Mouse (Mus musculus) B cell, adult (primary cell): ENCODE measurements around the gene Anapc13. TPM values are rescaled to one million over a fixed set of nuclear protein-coding genes. Genes with fewer than 3 reads are reported as not detected.

Experiments used
- total RNA-seq: library from RNA; stranded (reverse); gene quantifications from 4 replicates; pipeline ENCODE4 v1.2.4, GENCODE M21; 2023; ENCODE audit not compliant: inconsistent age

The Anapc13 gene
- total RNA-seq: 84.6 to 108 TPM (median 101 TPM) in 4 replicates

DNA sequence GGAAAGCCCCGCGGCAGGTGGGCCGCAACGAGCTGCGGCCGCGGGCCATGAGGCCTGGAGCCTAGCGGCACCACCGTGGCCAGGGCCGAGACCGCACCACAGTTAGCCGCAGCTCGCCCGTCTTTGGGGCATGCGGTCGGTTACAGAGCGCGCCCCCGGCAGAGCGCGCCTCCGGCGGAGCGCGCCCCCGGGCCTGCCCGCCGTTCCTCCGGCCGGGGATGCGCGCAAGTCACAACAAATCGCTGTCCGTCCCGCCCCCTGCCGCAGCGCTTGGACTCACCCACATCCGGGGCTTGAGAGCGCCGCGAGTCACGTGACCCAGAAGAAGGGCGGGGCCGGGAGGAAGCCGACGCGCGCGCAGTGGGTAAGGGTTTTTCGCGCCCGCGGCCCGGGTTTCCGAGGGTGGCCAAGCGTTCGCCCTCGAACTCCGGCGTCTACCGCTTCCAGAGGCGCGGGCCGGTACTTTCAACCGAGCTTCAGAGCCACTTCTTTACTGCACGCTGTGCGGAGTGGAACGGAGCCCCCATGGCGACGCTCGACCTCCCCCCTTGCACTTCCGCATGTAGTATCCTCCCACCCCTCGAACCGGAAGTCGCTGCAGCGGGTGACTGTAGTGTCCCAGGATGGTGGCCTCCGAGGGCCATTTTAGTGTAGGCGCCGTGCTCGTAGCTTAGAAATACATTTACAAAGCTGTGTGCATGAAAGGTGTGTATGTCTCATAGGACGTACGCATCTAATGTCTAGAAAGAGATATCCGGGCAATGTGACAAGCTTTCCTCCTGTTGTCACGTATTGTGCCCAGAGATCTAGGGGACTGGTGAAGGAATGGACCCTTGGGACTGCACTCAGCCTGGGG is at the start of gene Anapc13, which contains the start of gene Cep63:
Anapc13 (plus strand) TSS at position 314 of the 856 bp plus-strand sequence.
Cep63 (minus strand) TSS at position 552 of the 856 bp plus-strand sequence.

Other genes with a start within 250 kb of the Anapc13 start
- gene Ky, start 120.5 kb upstream of the Anapc13 start, total RNA-seq: 0.48 to 0.54 TPM (median 0.51 TPM) in 4 replicates
- gene Cep63, start 238 bp downstream of the Anapc13 start, total RNA-seq: 79.3 to 90.6 TPM (median 86.3 TPM) in 4 replicates
- gene Amotl2, start 90.4 kb downstream of the Anapc13 start, total RNA-seq: not detected in 4 replicates
- gene Ryk, start 208.6 kb downstream of the Anapc13 start, total RNA-seq: 1.3 to 1.9 TPM (median 1.6 TPM) in 4 replicates